Mouse (Mus musculus): Measurements from ENCODE around the gene Dbx2. TPM values are rescaled to one million over a fixed set of nuclear protein-coding genes. Genes with fewer than 3 reads are reported as not detected.

Gene Dbx2
- polyA plus RNA-seq (2012; rRNA removed) = 0.54 and 0.62 TPM in 2 replicates

DNA sequence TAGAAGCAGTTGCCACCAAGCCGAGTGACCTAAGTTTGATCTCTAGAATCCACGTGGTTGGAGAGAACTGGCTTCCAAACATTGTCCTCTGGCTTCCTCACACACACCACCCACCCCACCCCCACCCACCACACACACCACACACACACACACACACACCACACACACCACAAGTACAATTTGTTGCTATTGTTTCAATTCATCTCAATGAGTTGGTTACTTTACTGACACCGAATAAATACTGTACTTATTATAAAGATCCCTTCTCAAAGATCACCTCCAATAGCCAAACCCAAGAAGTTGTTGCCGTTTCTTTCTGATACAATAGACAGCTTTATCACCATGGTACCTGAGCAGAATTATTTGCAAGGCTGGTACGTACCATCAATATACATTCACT, at the start of gene Dbx2:
Gene Dbx2, minus strand, starts transcription at position 101 of the 400 bp plus-strand sequence.
- no peak for DNase-seq (ENCODE audit: low read depth)

- no peak for DNase-seq (ENCODE audit: low read depth)
These were observed 46.4 kb upstream of the Dbx2 start for GRCm38 (mm10) chr15:95702206-95702605.

GRCm38 (mm10) chr15:95701573-95701972, 45.8 kb upstream of the Dbx2 start:
- DNase-seq (ENCODE audit: low read depth) = no peak

DNA sequence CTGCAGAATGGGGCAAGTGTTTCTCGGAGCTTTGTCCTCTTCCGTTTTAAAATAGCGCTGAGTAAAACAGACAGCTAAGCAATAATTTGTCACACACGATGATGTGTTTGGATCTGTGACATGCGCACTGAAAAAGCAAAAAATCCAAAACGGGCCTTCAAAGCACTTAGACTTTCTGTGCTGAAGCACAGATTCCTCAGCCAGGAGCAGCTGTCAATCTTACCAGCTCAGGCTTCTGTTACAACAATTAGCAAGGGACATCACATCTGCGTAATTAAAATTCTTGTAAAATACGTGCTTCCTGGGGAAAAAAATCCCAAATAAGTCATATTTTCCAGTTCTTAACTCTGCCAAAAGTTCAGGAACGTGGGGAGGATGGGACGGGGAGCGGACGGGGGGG, 43.6 kb upstream of the Dbx2 start:
- no peak for DNase-seq (ENCODE audit: low read depth)

GRCm38 (mm10) chr15:95693759-95694158, 38.0 kb upstream of the Dbx2 start:
- no peak for DNase-seq (ENCODE audit: low read depth)

- no peak for DNase-seq (ENCODE audit: low read depth)
These were observed 35.8 kb upstream of the Dbx2 start for GRCm38 (mm10) chr15:95691594-95691993.

- no peak for DNase-seq (ENCODE audit: low read depth)
These were observed 35.4 kb upstream of the Dbx2 start for GRCm38 (mm10) chr15:95691129-95691528.

- no peak for DNase-seq (ENCODE audit: low read depth)
These were observed 26.9 kb upstream of the Dbx2 start for GRCm38 (mm10) chr15:95682620-95683019.

GRCm38 (mm10) chr15:95675645-95676044, 19.9 kb upstream of the Dbx2 start:
- DNase-seq (ENCODE audit: low read depth) = no peak

- no peak for DNase-seq (ENCODE audit: low read depth)
These were observed 19.4 kb upstream of the Dbx2 start for GRCm38 (mm10) chr15:95675176-95675575.

GRCm38 (mm10) chr15:95667209-95667608, 11.4 kb upstream of the Dbx2 start:
- DNase-seq (ENCODE audit: low read depth) = no peak

DNA sequence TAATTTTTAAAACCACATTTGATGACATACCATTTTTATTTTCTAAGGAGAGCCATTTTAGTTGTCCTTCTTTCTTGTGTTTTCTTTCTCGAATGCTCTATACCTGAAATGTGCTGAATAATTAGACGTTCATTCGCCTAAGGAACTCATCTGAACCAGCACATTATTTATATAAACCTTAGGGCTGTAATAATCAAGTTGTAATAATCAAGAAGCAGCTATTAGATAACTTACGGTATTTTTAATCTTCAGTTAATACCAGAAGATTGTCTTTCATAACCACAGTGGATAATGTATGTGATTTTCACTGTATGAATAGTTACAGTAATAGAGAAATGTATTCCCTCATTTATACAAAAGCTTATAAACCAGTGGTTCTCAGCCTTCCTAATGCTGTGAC, 9.2 kb upstream of the Dbx2 start:
- no peak for DNase-seq (ENCODE audit: low read depth)

GRCm38 (mm10) chr15:95661718-95662117, 6.0 kb upstream of the Dbx2 start:
- no peak for DNase-seq (ENCODE audit: low read depth)

DNA sequence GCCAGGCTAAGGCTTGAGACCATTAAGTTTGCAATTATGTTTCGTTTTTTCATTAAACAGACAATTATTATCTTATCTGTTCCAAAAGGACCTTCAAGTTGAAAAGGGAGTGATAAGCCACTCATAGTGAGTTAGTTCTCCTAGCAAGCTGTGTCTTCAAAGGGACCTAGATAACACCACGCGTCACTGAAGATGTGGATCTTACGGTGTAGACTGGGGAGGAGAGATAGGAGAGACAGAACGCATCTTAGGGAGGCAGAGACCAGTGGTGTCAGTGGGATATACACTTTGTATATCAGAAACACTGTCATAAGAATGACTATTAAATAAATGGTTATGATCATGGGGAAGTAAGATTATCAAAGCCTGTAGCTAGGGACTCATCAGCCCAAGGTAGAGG, 4.6 kb upstream of the Dbx2 start:
- no peak for DNase-seq (ENCODE audit: low read depth)

DNA sequence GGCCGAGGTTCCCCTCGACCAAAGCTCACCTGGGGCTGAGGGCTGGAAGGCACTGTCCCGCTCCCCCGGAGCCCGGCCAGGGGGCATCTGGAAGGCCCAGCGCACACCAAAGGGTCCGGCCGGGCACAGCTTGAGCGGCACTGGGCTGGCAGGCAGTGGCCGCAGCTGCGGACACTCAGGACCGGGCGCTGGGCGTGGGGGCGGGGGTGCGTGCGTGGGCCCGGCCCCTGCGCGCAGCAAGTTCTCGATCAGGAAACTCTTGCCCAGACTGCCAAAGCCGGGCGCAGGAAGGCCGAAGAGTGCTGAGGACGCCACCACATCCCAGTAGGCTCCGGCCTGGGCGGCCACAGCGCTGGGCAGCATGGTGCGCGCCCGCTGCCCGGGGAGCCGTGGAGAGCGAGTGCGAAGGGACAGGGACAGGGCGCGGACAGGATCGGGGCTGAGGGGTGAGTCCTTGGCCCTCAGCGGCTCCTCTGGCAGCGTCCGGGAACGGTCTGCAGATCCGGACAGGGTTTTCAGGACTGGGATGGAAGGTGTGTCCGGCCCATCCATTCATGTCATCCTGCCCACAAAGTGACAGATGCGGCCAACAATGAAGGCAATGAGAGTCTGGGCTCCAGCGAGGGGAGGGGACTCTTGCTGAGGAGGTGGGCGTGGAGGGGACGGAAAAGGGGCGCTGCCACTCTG, 1.4 kb downstream of the Dbx2 start:
- no peak for DNase-seq (ENCODE audit: low read depth)

- no peak for DNase-seq (ENCODE audit: low read depth)
These were observed 1.9 kb downstream of the Dbx2 start for GRCm38 (mm10) chr15:95653812-95654210.

- no peak for DNase-seq (ENCODE audit: low read depth)
These were observed 2.7 kb downstream of the Dbx2 start for GRCm38 (mm10) chr15:95652898-95653707.

- DNase-seq (ENCODE audit: low read depth) = no peak
These were observed 3.9 kb downstream of the Dbx2 start for GRCm38 (mm10) chr15:95651824-95652223.

DNA sequence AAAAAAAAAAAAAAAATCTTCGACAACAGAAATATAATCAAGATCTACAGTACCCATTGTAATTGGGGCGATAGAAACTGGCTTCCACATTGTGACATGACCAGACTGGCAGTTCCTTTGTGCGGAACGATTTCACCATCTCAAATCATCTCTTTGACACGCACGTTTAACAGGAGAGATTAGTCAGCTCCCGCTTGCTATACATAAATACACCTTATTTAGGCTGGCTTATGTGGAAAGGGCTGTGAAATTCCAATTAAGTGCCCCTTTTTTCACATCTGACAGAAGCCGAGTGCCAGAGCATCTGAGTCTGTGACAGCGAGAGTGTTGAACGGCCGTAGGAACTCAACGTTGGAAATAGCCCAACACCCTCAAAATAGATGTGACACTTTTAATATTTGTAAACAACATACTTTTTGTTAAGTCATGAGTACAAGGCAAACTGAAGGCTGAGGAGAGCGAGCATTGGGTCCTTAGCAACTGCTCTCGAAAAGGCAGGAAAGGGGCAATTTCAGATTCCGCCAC, 12.2 kb downstream of the Dbx2 start:
- no peak for DNase-seq (ENCODE audit: low read depth)

GRCm38 (mm10) chr15:95640347-95640746, 15.4 kb downstream of the Dbx2 start:
- DNase-seq (ENCODE audit: low read depth) = no peak

DNA sequence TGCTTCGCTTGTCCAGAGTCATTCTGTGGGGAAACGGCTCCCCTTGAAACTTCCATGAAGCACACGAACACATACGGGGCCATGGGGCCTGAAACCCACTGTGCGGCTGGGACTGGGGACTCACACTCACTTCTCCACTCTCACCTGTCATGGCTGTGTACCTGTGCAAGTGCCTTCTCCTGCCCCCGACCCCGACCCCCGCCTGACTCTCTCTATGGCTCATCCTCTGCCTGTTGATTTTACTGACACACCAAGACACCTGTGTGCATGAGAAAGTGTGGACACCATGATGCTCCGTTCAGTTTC, 16.0 kb downstream of the Dbx2 start:
- no peak for DNase-seq (ENCODE audit: low read depth)

GRCm38 (mm10) chr15:95639115-95639828, 16.5 kb downstream of the Dbx2 start:
- no peak for DNase-seq (ENCODE audit: low read depth)

DNA sequence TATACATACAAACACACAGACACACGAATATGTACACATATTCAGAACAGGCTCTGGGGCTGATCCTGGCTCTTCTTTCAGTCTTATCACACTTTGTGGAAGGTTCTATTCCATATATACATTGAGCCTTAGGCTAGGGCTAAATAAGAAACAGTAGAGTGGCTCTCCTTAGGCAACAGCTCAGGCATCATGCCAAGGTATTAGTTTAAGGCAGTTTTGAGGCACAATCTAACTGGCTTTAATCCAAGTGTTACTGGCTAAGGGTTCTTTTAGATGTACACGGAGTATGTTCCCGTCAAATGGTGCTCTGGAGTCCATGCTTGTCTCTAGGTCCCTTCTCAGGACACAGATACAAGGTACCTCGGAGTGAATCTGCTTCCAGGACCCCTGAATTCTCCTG, 31.4 kb downstream of the Dbx2 start:
- no peak for DNase-seq (ENCODE audit: low read depth)
